Mouse (Mus musculus) left cerebral cortex, adult 9 months (tissue): ENCODE measurements at regions not wholly inside any gene's neighbourhood (a gene's known extent, or its start where the extent isn't known, plus 50 kb on each side); places are given as distances from the start of the nearest gene placed in this dataset.

Experiments used
- DNase-seq, 2 experiments: peaks; one replicate each; pipeline ENCODE4 v3.0.0; 2022; ENCODE audit warnings: low spot score in 2 of 2

GRCm38 (mm10) chr1:35783427-35783826 lies 284.8 kb upstream of the Hs6st1 start:
- DNase-seq, result no peak

GRCm38 (mm10) chr1:35786241-35786640 lies 282.0 kb upstream of the Hs6st1 start:
- DNase-seq, result no peak

GRCm38 (mm10) chr1:35786668-35787213 lies 281.5 kb upstream of the Hs6st1 start:
- no peak for DNase-seq

- DNase-seq, result no peak
These were observed 271.1 kb upstream of the Hs6st1 start for GRCm38 (mm10) chr1:35797064-35797463.

GRCm38 (mm10) chr1:35797526-35797925 lies 270.7 kb upstream of the Hs6st1 start:
- DNase-seq, result no peak

GRCm38 (mm10) chr1:35805546-35805945 lies 262.7 kb upstream of the Hs6st1 start:
- no peak for DNase-seq

GRCm38 (mm10) chr1:35806329-35806728 lies 261.9 kb upstream of the Hs6st1 start:
- no peak for DNase-seq

GRCm38 (mm10) chr1:35806731-35807130 lies 261.5 kb upstream of the Hs6st1 start:
- DNase-seq, result no peak

- DNase-seq, result no peak
These were observed 259.3 kb upstream of the Hs6st1 start for GRCm38 (mm10) chr1:35808894-35809293.

- no peak for DNase-seq
These were observed 258.9 kb upstream of the Hs6st1 start for GRCm38 (mm10) chr1:35809341-35809740.

- no peak for DNase-seq
These were observed 257.4 kb upstream of the Hs6st1 start for GRCm38 (mm10) chr1:35810571-35811342.

- no peak for DNase-seq
These were observed 256.8 kb upstream of the Hs6st1 start for GRCm38 (mm10) chr1:35811380-35811779.

GRCm38 (mm10) chr1:35811795-35812194 lies 256.4 kb upstream of the Hs6st1 start:
- no peak for DNase-seq

- DNase-seq, result no peak
These were observed 254.6 kb upstream of the Hs6st1 start for GRCm38 (mm10) chr1:35813625-35814024.

GRCm38 (mm10) chr1:35814207-35814606 lies 254.0 kb upstream of the Hs6st1 start:
- DNase-seq, result no peak

GRCm38 (mm10) chr1:35814751-35815150 lies 253.4 kb upstream of the Hs6st1 start:
- no peak for DNase-seq

GRCm38 (mm10) chr1:35821791-35822190 lies 246.4 kb upstream of the Hs6st1 start:
- DNase-seq, result no peak

GRCm38 (mm10) chr1:35822376-35823202 lies 245.6 kb upstream of the Hs6st1 start:
- no peak for DNase-seq

- no peak for DNase-seq
These were observed 244.7 kb upstream of the Hs6st1 start for GRCm38 (mm10) chr1:35823496-35823895.

- peak in 1 of 2 experiments; percentile 15 for DNase-seq
These were observed 244.0 kb upstream of the Hs6st1 start for GRCm38 (mm10) chr1:35823981-35824880.

- no peak for DNase-seq
These were observed 242.7 kb upstream of the Hs6st1 start for GRCm38 (mm10) chr1:35825531-35825966.
